Mouse (Mus musculus): ENCODE results near the gene Ccdc183.

Ccdc183 gene

DNA sequence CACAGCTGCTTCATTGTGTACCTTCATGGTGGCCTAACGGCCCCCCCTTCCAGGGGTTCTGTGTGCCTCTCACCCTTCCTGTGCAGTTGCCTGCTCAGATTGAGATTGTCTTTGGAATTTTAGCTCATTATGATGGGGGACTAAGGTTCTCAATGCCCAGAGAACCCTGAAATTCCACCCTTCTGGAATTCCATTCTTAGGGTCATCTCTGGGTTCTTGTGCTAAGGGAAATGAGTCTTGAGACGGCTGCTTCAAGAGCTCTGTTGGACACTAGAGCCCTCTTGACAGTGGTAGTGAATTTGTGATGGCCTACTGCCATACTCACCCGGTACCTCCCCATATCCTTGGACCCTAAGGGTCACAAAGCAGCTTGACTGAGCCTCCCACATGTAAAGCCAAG is at the start of gene Ccdc183:
TSS of gene Ccdc183 (minus strand) at position 101 of the 400 bp plus-strand sequence.
- DNase-seq (ENCODE audit: low read depth, low spot score), result no peak

DNA sequence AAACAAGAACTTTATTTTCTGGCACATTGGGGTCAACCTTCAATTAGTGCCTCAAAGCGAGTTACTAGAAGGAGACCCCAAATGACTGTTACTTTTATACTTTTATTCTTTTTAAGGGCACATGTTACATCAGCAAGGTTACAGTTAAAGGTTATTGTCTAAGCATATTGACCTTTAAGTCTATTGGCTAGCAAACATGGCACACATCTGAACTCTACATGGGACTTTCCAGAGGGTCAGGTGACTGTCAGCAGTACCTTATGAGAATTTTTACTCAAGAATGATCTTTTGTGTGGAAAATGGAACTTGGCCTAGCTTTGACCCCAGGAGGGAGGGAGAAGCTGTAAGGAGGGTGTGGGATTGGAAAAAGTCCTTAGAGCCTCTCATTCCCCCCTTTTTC is 49.0 kb upstream of the Ccdc183 start:
- no peak for DNase-seq (ENCODE audit: low read depth, low spot score)

DNA sequence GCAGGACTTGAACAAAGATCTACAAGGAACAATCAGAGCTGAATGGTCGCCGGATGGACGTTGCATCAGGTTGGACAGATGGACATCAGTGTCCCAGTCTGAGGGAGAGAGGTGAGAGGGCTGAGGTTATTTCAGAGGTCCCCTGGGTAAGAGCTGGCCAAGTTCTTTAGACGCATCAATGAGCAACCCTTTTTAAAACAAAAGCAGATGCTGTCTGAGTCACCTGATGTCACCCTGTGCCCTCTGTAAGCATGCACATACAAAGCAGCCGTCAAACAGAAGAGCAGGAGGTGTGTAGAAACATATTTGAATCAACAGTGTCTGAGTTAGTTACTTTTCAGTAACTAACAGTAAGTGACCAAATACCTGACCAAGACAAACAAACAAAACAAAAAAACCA is 46.6 kb upstream of the Ccdc183 start:
- DNase-seq (ENCODE audit: low read depth, low spot score), result no peak

DNA sequence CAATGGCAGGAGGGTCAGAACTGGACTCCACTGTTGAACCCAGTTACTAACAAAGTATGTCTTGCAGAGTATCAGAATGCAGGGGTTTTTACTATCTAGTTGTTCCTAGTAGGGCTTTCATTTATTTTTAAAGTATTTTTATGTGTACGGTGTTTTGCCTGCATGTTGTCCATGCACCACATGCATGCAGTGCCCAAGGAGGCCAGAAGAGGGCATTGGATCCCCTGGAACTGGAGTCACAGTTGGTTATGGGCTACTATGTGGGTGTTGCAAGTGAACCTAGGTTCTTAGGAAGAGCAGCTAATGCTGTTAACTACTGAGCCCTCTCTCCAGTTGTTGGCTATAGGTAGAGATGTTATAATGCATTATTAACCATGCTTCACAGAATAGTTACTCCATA is 46.0 kb upstream of the Ccdc183 start:
- DNase-seq (ENCODE audit: low read depth, low spot score), result peak; percentile 61

DNA sequence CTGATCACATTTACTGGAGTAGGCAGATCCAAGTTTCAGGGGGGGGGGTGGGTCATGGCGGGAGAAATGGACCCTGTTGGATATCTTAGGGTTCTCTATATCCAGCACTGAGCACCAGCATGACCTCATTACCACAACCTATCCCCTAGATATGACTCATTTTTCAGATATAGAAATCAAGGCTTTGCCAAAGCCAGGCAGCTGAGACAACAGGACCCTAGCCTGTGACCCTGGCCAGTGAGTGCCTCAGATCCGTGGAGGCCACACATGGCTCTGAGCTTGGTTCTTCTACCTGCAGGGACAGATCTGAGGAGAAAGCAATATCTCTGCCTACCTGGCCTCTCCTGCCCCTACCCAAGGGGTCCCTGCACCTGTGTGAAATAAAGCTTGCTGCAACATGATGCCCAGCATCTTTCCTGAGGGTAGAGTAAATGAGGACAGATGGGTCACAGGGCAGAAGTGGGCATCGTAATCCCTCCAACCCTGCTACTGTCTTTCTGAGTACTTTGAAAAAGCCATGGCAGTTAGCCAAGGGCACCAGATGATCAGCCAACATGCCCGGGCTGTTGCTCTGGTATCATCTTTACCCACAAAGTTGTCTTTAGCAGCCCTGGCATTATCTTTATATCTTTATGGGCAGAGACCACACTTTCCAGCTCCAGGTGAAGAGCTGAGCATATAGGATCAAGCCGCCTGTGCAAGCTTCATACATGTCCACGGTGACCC is 43.9 kb upstream of the Ccdc183 start:
- no peak for DNase-seq (ENCODE audit: low read depth, low spot score)

DNA sequence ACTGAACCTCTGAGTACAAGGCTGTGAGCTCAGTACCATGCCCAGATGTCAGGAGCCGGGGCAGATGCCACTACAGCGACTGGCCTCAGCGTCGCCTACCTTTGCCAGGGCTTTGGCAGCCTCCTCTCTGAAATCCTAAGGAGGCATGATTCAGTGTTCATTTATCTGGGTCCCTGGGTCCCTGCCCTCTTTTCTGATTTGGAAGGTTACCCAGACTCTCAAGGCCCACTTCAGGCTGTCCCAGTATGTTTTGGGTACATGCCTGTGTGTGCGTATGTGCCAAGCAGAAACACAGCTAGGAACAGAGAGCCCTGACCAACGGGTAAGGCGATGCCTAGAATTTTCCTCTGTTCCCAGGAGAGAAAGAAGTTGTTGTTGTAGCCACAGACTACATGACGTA is 42.8 kb upstream of the Ccdc183 start:
- DNase-seq (ENCODE audit: low read depth, low spot score), result no peak

DNA sequence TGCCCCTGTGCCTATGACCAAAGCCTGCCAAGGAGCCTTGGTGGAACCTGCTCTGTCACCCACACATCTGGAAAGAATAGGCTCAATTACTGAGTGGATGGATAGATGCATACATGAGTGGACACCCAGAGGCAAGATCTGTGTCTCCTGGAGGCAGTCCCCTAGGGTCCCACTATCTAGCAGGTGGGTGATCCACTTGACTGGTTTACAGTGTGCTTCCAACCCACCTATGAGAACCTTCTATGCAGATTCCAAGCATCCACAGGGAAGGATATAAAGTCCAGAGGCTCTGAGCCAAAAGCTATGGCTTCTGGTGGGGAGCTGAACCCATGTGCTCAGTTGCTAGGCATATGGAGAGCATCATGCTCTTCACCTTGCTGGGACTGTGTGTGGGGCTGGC is 40.2 kb upstream of the Ccdc183 start, which contains the start of gene Lcn5:
TSS of gene Lcn5 (plus strand) at position 301 of the 400 bp plus-strand sequence.
- no peak for DNase-seq (ENCODE audit: low read depth, low spot score)

DNA sequence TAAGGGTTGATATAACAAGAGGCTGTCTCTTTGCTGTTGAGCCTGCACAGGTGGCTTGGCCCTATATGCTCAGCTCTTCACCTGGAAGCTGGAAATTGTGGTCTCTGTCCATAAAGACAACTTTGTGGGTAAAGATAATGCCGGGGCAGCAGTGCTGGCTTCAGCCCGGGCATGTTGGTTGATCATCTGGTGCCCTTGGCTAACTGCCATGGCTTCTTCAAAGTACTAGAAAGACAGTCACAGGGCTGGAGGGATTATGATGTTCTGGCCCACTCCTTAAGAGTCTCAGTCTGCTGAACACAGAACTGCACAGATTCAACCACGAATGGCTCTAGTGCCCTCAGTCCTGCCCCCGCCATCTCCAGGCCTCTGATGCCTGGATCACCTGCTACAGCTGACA is 39.8 kb upstream of the Ccdc183 start:
- DNase-seq (ENCODE audit: low read depth, low spot score), result no peak

DNA sequence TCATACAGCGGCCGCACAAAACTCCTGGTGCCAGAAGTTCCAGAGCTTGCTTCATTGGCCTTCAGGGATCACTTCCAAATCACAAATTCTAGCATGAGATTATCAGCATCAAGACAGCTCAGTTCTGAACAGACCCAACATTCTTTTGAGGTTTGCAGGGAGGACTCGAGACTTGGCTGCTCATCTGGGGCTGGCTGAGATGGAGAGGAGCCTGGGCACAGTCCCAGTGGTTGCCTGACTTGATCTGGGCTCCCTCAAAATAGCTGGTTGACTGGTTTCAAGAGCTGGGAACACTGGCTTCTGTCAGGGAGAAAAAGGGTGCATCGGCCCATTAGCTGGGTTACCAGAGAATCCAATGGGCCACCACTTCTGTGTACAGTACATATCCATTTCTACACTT is 39.2 kb upstream of the Ccdc183 start:
- DNase-seq (ENCODE audit: low read depth, low spot score), result no peak

DNA sequence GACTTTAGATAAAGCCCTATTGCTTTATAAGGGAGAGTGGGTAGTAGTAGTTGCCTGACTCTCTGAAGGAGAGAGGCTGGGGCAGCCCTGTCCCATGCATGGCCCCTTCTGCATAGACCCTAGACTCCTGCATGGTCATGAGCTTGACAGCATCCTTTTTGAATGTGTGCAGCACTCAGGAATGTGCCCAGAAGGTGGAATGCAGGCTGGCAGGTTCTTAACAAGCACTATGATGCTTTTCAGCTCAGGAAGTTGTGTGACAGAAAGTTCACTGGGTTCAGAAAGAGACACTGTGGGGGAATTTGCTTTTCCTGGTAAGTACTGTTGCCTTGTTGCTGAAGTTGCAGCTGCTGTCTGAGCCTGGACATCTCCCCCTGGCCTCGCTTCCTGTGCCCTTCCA is 37.0 kb upstream of the Ccdc183 start:
- no peak for DNase-seq (ENCODE audit: low read depth, low spot score)

DNA sequence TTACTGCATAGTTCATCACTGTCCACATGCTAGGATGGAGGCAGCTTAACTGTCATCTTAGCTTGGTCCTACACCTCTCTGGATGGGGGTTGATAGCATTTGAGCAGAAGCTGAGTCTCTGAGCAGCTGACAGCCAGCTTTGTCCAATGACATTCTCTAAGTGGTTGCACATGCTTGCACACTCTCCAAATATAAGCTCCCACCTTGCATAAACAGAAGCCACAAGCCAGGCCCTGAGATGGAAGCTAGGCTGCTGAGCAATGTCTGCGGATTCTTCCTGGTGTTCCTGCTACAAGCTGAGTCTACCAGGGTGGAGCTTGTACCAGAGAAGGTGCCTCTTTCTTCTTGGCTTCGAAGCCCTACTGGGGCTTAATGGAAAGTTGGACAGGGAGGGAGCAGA is 35.4 kb upstream of the Ccdc183 start, which contains the start of gene Lcn8:
TSS of gene Lcn8 (plus strand) at position 219 of the 400 bp plus-strand sequence.
- DNase-seq (ENCODE audit: low read depth, low spot score), result no peak

DNA sequence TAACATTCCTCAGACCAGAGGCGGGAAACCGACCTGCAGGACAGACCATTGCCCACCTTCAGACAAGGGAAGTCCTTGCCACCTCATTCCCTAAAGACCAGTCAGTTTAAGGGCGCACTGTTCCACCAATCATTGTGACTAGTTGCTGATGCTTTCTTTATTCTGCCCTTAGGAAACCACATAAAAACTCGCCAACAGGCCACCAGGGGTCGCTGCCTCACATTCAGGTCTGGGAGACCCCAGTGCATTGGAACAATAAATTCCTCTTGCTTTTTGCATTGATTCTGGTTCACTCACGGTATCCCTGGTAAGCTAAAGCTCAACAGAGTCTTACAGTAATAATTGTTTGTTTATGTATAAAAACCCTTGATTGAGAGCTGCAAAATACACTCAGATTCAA is 22.4 kb upstream of the Ccdc183 start:
- DNase-seq (ENCODE audit: low read depth, low spot score), result peak; percentile 70

DNA sequence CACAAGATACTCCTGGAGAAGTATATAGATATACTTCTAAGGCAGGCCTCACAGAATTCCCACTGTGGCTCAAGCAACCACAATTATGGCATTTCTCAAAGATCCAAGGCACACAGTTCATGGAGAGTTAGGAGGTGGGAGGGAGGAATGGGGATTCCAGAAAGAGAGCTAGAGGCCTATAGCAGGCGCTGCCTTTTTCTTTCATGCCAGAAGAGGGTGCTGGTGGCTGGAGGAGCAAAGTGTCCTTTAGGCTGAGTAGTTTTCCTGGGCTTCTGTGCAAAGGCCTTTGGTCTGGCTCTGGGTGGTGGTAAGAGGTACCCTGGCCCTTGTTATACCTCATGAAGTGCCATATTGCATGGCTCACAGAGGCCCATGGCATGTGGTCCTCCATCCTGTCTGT is 16.6 kb upstream of the Ccdc183 start:
- no peak for DNase-seq (ENCODE audit: low read depth, low spot score)

DNA sequence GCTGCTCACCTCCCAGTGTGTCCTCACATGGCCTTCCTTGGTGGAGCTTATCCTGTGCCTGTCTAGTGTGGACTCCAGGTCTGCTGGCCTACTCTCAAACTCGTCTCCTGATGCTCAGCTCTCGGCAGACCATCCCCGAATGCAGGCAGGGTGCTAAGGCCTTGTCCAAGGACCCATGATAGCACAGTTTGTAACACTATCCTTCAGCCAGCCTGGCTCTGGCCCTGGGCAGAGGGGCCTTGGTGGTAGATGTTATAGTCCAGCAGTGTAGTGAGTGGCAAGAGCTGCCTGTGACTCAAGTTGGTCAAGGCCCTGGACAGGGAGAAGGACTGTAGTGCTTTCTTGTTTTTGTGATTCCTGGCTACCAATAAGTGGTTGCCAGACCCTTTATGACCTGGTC is 16.1 kb upstream of the Ccdc183 start:
- no peak for DNase-seq (ENCODE audit: low read depth, low spot score)

DNA sequence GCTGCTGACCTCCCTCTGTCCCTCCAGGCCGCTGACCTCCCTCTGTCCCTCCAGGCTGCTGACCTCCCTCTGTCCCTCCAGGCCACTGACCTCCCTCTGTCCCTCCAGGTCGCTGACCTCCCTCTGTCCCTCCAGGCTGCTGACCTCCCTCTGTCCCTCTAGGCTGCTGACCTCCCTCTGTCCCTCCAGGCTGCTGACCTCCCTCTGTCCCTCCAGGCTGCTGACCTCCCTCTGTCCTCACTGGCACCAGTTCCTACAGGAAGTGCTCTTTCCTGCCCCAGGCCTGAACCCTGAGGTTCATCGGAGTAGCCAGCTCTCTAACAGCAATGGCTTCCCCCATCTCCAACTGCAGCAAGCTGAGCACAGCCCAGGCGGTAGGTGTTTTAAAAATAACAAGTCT is 11.3 kb upstream of the Ccdc183 start:
- DNase-seq (ENCODE audit: low read depth, low spot score), result no peak

DNA sequence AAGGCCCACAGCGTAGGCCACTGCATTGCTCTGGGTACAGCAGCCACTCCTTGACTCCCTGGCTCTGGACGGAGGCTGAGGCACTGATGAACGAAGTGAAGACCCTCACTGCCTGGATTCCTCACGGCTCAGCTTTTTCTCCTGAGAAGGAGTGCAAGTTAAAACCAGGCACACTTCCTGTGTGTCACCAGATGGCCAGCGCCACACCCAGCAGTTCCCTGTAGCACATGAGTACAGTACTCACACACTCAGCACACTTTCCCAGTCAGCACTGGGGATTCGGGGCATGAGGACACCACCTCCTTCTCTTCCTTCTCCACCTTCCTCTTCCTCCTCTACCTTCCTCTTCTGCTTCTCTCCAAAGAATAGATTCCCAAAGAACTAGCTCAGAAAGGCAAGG is 10.3 kb upstream of the Ccdc183 start, which contains the start of gene Fcna:
TSS of gene Fcna (minus strand) at position 220 of the 400 bp plus-strand sequence.
- DNase-seq (ENCODE audit: low read depth, low spot score), result no peak

DNA sequence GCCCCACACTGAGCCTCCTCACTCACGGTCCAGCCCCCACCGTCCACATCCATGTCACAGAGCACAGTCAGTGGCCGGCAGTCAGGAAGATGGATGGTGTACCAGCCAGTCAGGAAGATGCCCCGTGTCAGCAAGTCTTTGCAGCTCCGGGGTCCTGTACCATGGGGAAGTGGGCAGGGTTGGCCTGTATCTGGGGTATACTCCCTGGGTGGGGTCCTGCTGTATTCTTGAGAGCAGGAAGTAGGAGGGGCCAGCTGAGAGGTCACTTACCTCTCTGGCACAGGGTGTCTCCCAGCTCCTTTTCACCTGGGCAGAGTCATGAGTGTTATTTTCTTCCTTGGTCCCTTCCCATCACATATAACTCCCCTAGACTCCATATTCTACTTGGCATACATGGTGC is 8.5 kb upstream of the Ccdc183 start:
- DNase-seq (ENCODE audit: low read depth, low spot score), result no peak

DNA sequence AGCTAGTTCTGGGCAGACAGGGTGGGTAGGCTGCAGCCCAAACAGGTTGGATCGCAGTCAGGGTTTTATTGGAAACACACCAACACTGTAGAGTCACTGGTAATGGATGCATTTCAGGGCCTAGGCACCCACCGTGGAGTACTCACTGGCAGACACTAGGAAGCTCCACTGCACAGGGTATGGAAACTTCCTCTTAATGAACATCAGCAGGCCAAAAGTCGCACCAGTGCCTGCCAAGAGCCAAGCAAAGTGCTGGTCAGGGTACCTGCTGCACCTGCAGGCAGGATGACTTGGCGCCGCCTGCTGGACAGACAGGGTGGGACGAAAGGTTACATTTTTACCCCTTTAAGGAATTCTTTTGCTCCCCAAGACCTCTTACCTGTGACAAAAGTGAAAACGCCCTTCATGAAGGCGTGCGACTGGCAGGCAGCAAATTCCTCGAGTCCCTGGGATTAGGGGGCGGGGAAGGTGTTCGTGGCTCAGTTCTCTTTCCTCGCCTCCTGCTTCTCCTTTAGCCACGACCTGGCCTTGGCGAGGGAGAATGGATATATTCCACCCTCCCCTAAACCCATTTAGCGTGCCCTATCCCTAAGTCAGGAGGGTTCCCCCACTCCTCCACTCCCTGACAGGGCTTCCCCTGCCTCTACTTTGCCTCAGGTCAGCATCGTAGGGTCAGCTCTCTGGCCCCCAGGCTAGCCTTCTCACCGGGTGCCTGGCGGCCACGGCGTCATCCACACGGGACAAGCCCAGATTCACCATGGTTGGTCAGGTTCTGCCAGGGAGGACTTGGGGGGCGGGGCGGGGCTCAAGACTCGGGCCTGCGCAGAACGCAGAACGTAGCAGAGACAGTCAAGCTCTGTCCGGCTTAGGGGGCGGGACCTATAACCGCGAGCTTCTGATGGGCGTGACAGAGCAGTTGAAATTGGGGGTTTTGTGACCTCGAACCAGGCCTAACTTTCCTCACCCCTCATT is 4.0 kb upstream of the Ccdc183 start, which contains the start of gene Tmem141:
TSS of gene Tmem141 (minus strand) at position 777 of the 972 bp plus-strand sequence.
- peak; percentile 88 for DNase-seq (ENCODE audit: low read depth, low spot score)

DNA sequence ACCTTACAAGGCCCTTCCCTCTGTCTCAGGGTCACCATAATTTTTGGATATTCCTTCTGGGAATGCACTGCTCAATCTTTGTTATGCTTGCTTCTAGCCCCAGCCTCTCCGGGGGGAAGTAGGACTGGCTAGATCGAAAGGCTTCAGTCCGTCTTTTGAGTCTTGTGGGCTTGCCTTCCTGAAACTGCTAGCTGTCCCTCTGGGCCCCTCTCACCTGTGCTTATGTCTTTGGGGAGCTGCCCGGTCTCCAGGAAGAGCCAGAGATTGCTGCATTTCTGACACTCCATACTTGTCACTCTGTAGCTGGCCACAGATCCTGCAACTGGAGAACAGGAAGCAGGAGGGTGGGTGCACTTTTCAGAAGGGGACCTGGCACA is 3.4 kb upstream of the Ccdc183 start:
- DNase-seq (ENCODE audit: low read depth, low spot score), result no peak

DNA sequence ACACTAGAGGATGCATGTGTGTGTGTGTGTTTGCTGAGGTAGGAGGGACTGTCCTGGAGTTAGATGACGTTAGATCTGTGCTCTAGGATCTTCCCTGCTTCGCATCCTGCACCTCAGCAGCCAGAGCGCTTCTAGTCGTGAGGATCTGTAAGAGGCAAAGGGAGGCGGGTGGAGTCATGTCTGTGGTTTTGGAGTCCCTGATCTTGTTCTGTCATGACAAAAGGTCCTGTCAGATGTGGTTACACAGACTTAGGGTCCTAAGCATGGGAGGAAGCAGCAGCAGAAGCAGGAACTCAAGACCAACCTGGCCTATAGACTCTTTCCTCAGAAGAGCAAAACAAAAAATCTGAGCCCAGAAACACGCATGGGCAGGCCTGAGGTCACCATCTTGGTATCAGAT is 2.9 kb upstream of the Ccdc183 start:
- no peak for DNase-seq (ENCODE audit: low read depth, low spot score)

DNA sequence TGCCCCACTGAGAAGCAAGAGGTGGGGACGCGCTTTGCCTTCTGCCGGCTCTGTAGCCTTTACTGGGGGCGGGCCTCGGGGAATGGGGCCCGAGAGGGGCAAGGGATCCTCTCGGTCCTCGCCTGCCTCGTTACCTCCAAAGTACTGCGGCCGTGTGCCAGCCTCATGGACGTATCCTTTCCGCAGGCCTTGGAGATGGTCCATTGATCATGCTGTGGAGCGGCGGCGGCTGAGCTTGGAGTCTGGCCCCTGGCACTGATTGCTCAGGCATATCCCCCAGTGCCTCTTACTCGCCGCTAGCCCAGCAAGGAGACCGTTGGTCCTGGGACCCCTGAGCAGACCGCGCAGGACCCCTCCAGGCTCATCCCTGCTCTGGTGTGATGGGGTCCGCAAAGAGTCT is 1.1 kb downstream of the Ccdc183 start:
- peak; percentile 39 for DNase-seq (ENCODE audit: low read depth, low spot score)

DNA sequence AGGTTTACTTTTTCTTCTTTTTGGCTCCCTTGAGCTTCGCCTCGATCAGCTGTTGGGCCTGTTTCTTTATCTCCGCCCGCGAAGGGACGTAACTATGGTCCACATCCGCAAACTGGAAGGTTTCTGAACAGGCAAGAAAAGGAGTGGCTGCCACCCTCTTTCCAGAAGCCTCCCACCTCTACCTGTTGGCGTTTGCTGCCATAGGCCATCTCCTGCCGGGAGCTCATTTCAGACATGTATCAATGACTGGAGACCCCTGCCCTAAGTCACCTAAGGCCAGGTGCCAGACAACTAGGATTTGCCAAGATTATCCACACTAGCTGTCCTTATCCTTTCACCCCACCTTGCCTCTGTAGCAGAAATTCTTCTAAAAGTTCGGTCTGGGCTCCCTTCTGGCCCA is 8.8 kb downstream of the Ccdc183 start:
- no peak for DNase-seq (ENCODE audit: low read depth, low spot score)

Data from ZHBTc4 (cell line).